Mouse (Mus musculus): ENCODE results near the gene Asic4. TPM values are rescaled to one million over a fixed set of nuclear protein-coding genes. Genes with fewer than 3 reads are reported as not detected.

Asic4 gene
- polyA plus RNA-seq, 1 experiment from 2014 or later = 0.61 TPM

GRCm38 (mm10) chr1:75498897-75499296 lies 48.7 kb downstream of the Asic4 start:
- Histone ChIP-seq H3K27me3 (ENCODE audit: control insufficient read depth, insufficient read depth, low read length) (no peaks in the 10 kb centered on the region), H3K27ac (ENCODE audit: low read depth, low read length) (no peak overlapping the region), H3K4me1 (replicated peaks; ENCODE audit: control insufficient read depth, insufficient read depth, low read length) (no peaks in the 10 kb centered on the region), H3K36me3 (ENCODE audit: control insufficient read depth, insufficient read depth, low read length) (peaks cover 8% of the 10 kb centered on the region), H3K9ac (ENCODE audit: low read length) (no peak overlapping the region), H3K9me3 (ENCODE audit: control insufficient read depth, low read length) (no peaks in the 10 kb centered on the region), H3K4me2 (ENCODE audit: low read depth, low read length, severe bottlenecking) (no peak overlapping the region), H3K4me3 (ENCODE audit: low read depth, low read length) (no peak overlapping the region)
- ATAC-seq (replicated peaks; ENCODE audit: low FRiP score) (no peak), DNase-seq (ENCODE audit: low spot score) (no peak)
- WGBS = 89% methylated on average over 4 of the region's 4 CpGs

GRCm38 (mm10) chr1:75499441-75499840 lies 49.2 kb downstream of the Asic4 start:
- 0 out of 2 replicates have a peak, but pooled peaks cover 1% of the 10 kb centered on the region for H3K4me1 ChIP-seq (replicated peaks; ENCODE audit: control insufficient read depth, insufficient read depth, low read length)
- H3K27me3 ChIP-seq (ENCODE audit: control insufficient read depth, insufficient read depth, low read length) = no peaks in the 10 kb centered on the region
- WGBS = 83% methylated on average over 7 of the region's 7 CpGs
- no peak overlapping the region for H3K9ac ChIP-seq (ENCODE audit: low read length)
- H3K9me3 ChIP-seq (ENCODE audit: control insufficient read depth, low read length) = no peaks in the 10 kb centered on the region
- H3K4me3 ChIP-seq (ENCODE audit: low read depth, low read length) = no peak overlapping the region
- H3K36me3 ChIP-seq (ENCODE audit: control insufficient read depth, insufficient read depth, low read length) = peaks cover 8% of the 10 kb centered on the region
- H3K4me2 ChIP-seq (ENCODE audit: low read depth, low read length, severe bottlenecking) = no peak overlapping the region
- DNase-seq (ENCODE audit: low spot score) = peak; percentile 39
- ATAC-seq (replicated peaks; ENCODE audit: low FRiP score) = no peak
- no peak overlapping the region for H3K27ac ChIP-seq (ENCODE audit: low read depth, low read length)

DNA sequence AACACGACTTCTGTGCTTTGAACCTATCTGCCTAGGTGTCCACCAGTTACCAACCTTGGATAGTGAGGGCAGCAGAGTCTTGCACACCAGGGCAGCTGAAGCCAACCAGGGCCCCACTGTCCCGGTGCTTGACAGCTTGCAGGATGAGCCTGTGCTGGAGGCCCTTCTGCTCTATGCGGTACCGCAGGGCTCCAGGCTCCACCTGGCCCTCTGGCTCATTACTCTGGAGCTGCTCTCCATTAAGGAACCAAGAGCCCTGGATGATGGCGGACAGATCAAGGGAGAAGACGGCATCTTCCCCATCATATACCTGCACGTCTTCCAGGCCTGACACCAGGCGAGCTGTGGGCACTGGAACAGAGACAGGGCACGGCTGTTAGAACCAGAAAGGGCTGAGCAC lies 51.7 kb downstream of the Asic4 start:
- no peak overlapping the region for H3K27ac ChIP-seq (ENCODE audit: low read depth, low read length)
- H3K27me3 ChIP-seq (ENCODE audit: control insufficient read depth, insufficient read depth, low read length) = no peaks in the 10 kb centered on the region
- H3K9ac ChIP-seq (ENCODE audit: low read length) = no peak overlapping the region
- DNase-seq (ENCODE audit: low spot score) (peak; percentile 38), ATAC-seq (replicated peaks; ENCODE audit: low FRiP score) (no peak)
- H3K9me3 ChIP-seq (ENCODE audit: control insufficient read depth, low read length) = no peaks in the 10 kb centered on the region
- H3K4me2 ChIP-seq (ENCODE audit: low read depth, low read length, severe bottlenecking) = no peak overlapping the region
- 97% methylated on average over 9 of the region's 9 CpGs for WGBS
- no peak overlapping the region for H3K4me3 ChIP-seq (ENCODE audit: low read depth, low read length)
- H3K36me3 ChIP-seq (ENCODE audit: control insufficient read depth, insufficient read depth, low read length) = peaks cover 8% of the 10 kb centered on the region
- H3K4me1 ChIP-seq (replicated peaks; ENCODE audit: control insufficient read depth, insufficient read depth, low read length) = peaks cover 5% of the 10 kb centered on the region; the same call in 1 of the 2 replicates

DNA sequence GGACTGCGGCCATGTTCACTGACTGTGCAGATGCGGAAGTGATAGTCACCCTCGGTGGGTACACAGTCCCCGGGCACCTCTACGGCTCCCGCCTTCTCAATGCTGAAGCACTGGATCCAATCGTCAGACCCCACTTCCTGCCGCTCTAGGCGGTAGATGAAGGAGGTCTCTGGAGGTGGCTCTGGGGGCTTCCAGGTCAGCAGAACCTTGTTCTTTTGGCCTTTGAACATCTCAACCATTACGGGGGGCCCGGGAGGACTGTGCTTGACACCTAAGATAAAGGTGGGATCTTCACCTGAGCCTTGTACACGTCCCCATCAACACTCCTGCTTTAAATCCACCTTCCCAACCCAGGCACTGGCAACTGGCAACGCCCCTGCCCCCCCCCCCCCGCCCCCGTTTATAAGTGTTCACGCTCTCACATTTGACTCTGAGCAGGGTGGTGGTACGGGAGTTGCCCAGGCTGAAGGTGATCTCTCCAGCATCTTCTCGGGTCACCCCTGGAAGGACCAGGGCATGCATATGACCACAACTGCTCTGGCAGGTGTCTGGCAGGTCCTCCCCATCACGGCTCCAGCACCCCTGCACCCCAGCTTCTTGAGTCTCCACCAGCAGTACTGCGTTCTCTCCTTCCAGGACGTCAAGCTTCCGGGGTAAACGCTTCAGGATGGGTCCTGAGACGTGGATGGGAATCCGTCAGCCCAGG lies 52.9 kb downstream of the Asic4 start:
- WGBS = 91% methylated on average over 23 of the region's 25 CpGs
- no peak for ATAC-seq (replicated peaks; ENCODE audit: low FRiP score)
- Histone ChIP-seq H3K4me3 (ENCODE audit: low read depth, low read length) (no peak overlapping the region), H3K4me1 (replicated peaks; ENCODE audit: control insufficient read depth, insufficient read depth, low read length) (peaks cover 5% of the 10 kb centered on the region; the same call in 1 of the 2 replicates), H3K9me3 (ENCODE audit: control insufficient read depth, low read length) (no peaks in the 10 kb centered on the region), H3K4me2 (ENCODE audit: low read depth, low read length, severe bottlenecking) (no peak overlapping the region), H3K27ac (ENCODE audit: low read depth, low read length) (no peak overlapping the region), H3K27me3 (ENCODE audit: control insufficient read depth, insufficient read depth, low read length) (no peaks in the 10 kb centered on the region), H3K36me3 (ENCODE audit: control insufficient read depth, insufficient read depth, low read length) (peaks cover 8% of the 10 kb centered on the region), H3K9ac (ENCODE audit: low read length) (no peak overlapping the region)
- DNase-seq (ENCODE audit: low spot score) = peak; percentile 47

- Histone ChIP-seq H3K36me3 (ENCODE audit: control insufficient read depth, insufficient read depth, low read length) (peaks cover 8% of the 10 kb centered on the region), H3K9me3 (ENCODE audit: control insufficient read depth, low read length) (no peaks in the 10 kb centered on the region), H3K27ac (ENCODE audit: low read depth, low read length) (no peak overlapping the region), H3K27me3 (ENCODE audit: control insufficient read depth, insufficient read depth, low read length) (no peaks in the 10 kb centered on the region), H3K4me2 (ENCODE audit: low read depth, low read length, severe bottlenecking) (no peak overlapping the region), H3K9ac (ENCODE audit: low read length) (no peak overlapping the region), H3K4me1 (replicated peaks; ENCODE audit: control insufficient read depth, insufficient read depth, low read length) (peaks cover 5% of the 10 kb centered on the region; the same call in 1 of the 2 replicates), H3K4me3 (ENCODE audit: low read depth, low read length) (no peak overlapping the region)
- DNase-seq (ENCODE audit: low spot score) = no peak
- 63% methylated on average over 23 of the region's 23 CpGs for WGBS
- no peak for ATAC-seq (replicated peaks; ENCODE audit: low FRiP score)
These were observed 53.4 kb downstream of the Asic4 start for GRCm38 (mm10) chr1:75503651-75503980.

DNA sequence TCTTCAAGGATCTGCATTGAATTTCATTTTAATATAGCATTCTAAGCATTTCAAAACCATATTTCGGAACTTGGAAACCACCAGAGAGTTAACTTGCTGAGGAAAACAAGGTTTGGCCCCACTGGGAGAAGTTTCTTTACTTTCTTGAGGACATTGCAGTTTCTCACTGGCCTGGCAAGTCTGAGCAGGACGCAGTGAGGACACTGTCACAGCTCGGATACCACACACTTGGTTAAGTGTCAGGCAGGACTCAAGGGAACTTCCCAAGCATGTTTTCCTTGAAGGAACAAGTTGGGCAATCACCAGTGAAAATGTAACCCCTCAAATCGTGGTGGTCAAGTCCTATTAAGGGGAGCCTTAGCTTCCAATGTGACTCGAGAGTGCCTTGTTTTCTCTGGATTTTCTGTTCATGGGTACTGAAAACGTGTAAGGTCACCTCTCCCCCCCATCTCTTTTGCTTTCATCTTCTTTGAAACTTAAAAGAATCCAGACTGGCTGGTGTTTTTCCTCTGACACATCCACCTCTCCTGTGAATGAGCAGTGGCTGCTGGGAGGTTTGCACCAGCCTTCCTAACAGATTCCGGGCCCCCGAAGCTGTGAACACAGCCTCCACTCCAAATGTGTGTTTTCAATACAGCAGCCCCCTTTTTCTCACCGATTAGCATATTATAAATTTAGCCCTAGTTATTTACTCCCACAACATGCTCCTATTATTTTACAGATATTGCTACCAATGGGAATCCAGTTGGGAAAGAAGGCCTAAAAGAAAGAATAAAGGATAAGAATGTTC lies 54.2 kb downstream of the Asic4 start:
- ATAC-seq (replicated peaks; ENCODE audit: low FRiP score) = no peak
- Histone ChIP-seq H3K27ac (ENCODE audit: low read depth, low read length) (no peak overlapping the region), H3K4me2 (ENCODE audit: low read depth, low read length, severe bottlenecking) (peak overlapping the region; percentile 96), H3K9me3 (ENCODE audit: control insufficient read depth, low read length) (no peaks in the 10 kb centered on the region), H3K4me3 (ENCODE audit: low read depth, low read length) (peak overlapping the region; percentile 77), H3K9ac (ENCODE audit: low read length) (peak overlapping the region; percentile 94), H3K4me1 (replicated peaks; ENCODE audit: control insufficient read depth, insufficient read depth, low read length) (peaks cover 5% of the 10 kb centered on the region; the same call in 1 of the 2 replicates), H3K27me3 (ENCODE audit: control insufficient read depth, insufficient read depth, low read length) (no peaks in the 10 kb centered on the region), H3K36me3 (ENCODE audit: control insufficient read depth, insufficient read depth, low read length) (peaks cover 8% of the 10 kb centered on the region)
- no peak for DNase-seq (ENCODE audit: low spot score)
- 67% methylated on average over 9 of the region's 9 CpGs for WGBS

- H3K4me1 ChIP-seq (replicated peaks; ENCODE audit: control insufficient read depth, insufficient read depth, low read length) = peaks cover 5% of the 10 kb centered on the region; the same call in 1 of the 2 replicates
- peak; percentile 64 for ATAC-seq (replicated peaks; ENCODE audit: low FRiP score)
- DNase-seq (ENCODE audit: low spot score) = peak; percentile 85
- WGBS = under 1% methylated on average over 83 of the region's 84 CpGs
- peak overlapping the region; percentile 77 for H3K4me3 ChIP-seq (ENCODE audit: low read depth, low read length)
- peak overlapping the region; percentile 55; the same call in 1 of the 2 replicates for H3K27ac ChIP-seq (ENCODE audit: low read depth, low read length)
- H3K36me3 ChIP-seq (ENCODE audit: control insufficient read depth, insufficient read depth, low read length) = peaks cover 8% of the 10 kb centered on the region
- no peaks in the 10 kb centered on the region for H3K9me3 ChIP-seq (ENCODE audit: control insufficient read depth, low read length)
- H3K9ac ChIP-seq (ENCODE audit: low read length) = peak overlapping the region; percentile 94
- peak overlapping the region; percentile 96 for H3K4me2 ChIP-seq (ENCODE audit: low read depth, low read length, severe bottlenecking)
- no peaks in the 10 kb centered on the region for H3K27me3 ChIP-seq (ENCODE audit: control insufficient read depth, insufficient read depth, low read length)
These were observed 55.1 kb downstream of the Asic4 start for GRCm38 (mm10) chr1:75505159-75505955.
